Mouse (Mus musculus) spleen, adult 2 months (tissue): ENCODE data around the gene Klf13. TPM values are rescaled to one million over a fixed set of nuclear protein-coding genes. Genes with fewer than 3 reads are reported as not detected.

ENCODE experiments used
- DNase-seq, 2 experiments: peaks; one replicate each; pipeline versions ENCODE4 v3.0.0 to v3.0.0-alpha.2; 2012 to 2021; ENCODE audit warnings: low spot score in 2 of 2, low read depth in 1 of 2
- H3K27ac ChIP-seq: fragments of 200-500 bp; 2 replicates; pipeline ENCODE4 v1.5.1; 2012; ENCODE audit warnings: low read length, inconsistent platforms; ENCODE audit not compliant: insufficient read depth
- H3K27me3 ChIP-seq: fragments of 200-500 bp; 2 replicates; pipeline ENCODE4 v1.6.1; 2012; ENCODE audit warnings: mild to moderate bottlenecking, moderate library complexity, low read length, inconsistent platforms; ENCODE audit not compliant: control insufficient read depth, insufficient read depth
- H3K36me3 ChIP-seq: fragments of 200-500 bp; 2 replicates; pipeline ENCODE4 v1.6.1; 2012; ENCODE audit warnings: mild to moderate bottlenecking, low read length, inconsistent platforms; ENCODE audit not compliant: control insufficient read depth, insufficient read depth
- H3K4me1 ChIP-seq: fragments of 200-500 bp; 2 replicates; pipeline ENCODE4 v1.6.1; 2011; ENCODE audit warnings: inconsistent platforms; ENCODE audit not compliant: control insufficient read depth, insufficient read depth, insufficient read length
- H3K4me3 ChIP-seq: fragments of 200-500 bp; 2 replicates; pipeline ENCODE4 v1.5.1; 2011; ENCODE audit warnings: mild to moderate bottlenecking, inconsistent platforms; ENCODE audit not compliant: insufficient read depth, insufficient read length; ENCODE audit errors: extremely low read depth
- CTCF ChIP-seq: fragments of 200-500 bp; IDR thresholded peaks from 2 replicates; pipeline ENCODE4 v1.5.1; 2011; ENCODE audit warnings: mild to moderate bottlenecking, inconsistent platforms; ENCODE audit not compliant: insufficient read depth, insufficient read length, insufficient replicate concordance; ENCODE audit errors: extremely low read depth
- POLR2A ChIP-seq: fragments of 200-500 bp; IDR thresholded peaks from 2 replicates; pipeline ENCODE4 v1.6.1; 2011; ENCODE audit warnings: low read depth, low read length, inconsistent platforms
- WGBS: fragments of 180-500 bp; shearing (Covaris S2); methylation state at CpG from one replicate; pipeline ENCODE4 v1.1.7; 2018; 5-methylcytosine and 5-hydroxymethylcytosine counted together
- polyA plus RNA-seq: library from polyadenylated mRNA; depleted of rRNA; stranded (reverse); fragments of >200 nt; gene quantifications from 2 replicates; pipeline ENCODE4 v1.2.3, GENCODE M21; 2012

Klf13 gene
- polyA plus RNA-seq, 1 experiment, result 72.0 TPM

DNA sequence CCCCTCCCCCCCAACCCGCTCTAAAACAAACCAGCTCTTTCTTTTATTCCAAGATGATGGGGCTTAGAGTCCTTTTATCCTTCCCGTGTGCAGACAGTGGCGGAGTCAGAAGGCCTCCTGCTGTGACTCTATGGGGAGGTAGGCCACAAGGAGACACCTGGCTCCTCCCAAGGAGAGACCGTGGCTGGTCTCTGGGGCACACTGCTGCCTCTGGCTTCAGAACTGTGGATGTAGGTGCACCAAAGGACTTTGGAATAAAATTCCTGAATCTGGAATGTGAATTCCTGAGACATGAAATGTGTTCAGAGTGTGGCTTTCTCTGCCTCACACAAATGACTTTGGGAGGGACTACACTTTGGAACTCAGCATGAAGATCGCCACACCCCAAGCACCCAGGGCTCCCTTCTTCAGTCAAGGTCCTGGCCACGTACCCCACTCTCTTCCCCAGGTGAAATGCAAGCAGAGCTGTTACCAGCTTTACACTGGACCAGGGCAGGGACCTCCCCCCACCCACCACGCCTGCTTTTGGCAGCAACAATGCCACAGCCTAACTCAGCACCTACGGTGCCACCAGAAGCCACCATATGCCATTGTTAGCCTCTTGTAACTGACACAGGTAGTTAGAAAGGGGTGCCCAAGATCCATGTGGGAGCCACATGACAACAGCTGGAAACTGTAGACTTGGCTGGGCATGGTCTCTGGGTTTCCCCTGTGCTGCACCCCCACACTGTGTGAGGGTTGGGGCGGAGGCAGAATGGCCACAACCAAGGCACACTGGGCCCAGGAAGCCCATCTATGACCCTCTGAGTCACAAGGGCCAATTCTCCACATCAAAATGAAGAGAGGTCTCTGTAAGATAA, 49.4 kb downstream of the Klf13 start:
- H3K4me3 ChIP-seq, result no peak overlapping the region
- TF ChIP-seq CTCF, result no peak
- TF ChIP-seq POLR2A, result no peak
- 92% methylated on average over 9 of the region's 9 CpGs for WGBS
- H3K36me3 ChIP-seq, result peaks cover 28% of the 10 kb centered on the region
- H3K27me3 ChIP-seq, result no peaks in the 10 kb centered on the region
- peaks cover 7% of the 10 kb centered on the region for H3K4me1 ChIP-seq
- no peak for DNase-seq
- no peak overlapping the region for H3K27ac ChIP-seq

DNA sequence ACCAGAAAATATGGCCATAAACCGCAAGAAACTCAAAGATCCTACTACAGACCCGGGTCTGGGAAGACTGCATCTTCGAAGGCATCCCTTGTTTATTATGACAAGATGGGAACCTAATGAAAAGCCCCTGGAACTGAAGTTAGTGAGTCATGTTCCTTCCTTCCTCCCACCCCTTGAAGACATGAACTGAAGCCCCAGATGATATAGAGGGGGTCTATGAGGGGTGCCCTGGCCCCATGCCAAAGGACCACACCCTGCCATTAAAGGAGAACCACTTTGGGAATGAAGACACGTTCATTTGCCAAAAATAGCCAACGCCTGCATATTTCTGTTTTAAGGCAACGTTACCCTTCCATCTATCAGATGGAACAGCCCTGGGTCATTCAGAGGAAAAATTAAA, 50.0 kb downstream of the Klf13 start:
- peaks cover 28% of the 10 kb centered on the region for H3K36me3 ChIP-seq
- H3K27me3 ChIP-seq, result no peaks in the 10 kb centered on the region
- H3K4me3 ChIP-seq, result no peak overlapping the region
- WGBS, result 86% methylated on average over 6 of the region's 6 CpGs
- no peak for DNase-seq
- H3K4me1 ChIP-seq, result peaks cover 7% of the 10 kb centered on the region
- no peak overlapping the region for H3K27ac ChIP-seq
- TF ChIP-seq POLR2A, result no peak
- no peak for TF ChIP-seq CTCF

DNA sequence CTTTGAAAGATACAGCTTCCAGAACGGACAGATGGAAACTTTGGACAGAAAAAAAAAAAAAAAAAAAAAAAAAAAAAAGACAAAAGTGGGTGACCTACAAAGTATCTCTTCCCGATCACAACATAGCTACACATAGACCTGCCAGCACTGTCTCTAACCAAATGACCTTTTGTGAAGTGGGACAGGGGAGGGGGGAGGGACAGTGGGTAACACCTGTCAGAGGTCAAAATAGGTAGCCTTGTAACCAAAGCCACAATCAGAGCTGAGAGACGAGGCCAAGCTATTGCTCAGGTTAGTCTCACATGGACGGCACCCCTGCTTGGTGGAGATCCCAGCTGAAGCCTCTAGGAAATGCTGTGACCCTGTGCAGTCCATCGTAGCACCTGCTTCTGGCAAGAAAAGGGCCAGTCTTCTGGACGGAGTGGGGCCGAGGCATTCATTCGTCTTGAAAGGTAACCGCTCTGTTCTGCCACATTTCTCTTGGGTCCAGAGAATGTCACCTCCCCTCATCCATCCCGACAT, 51.1 kb downstream of the Klf13 start:
- H3K27ac ChIP-seq, result no peak overlapping the region
- no peak for DNase-seq
- H3K4me1 ChIP-seq, result peaks cover 5% of the 10 kb centered on the region
- H3K4me3 ChIP-seq, result no peak overlapping the region
- peaks cover 28% of the 10 kb centered on the region for H3K36me3 ChIP-seq
- no peaks in the 10 kb centered on the region for H3K27me3 ChIP-seq
- TF ChIP-seq CTCF (no peak), POLR2A (no peak)
- WGBS, result 86% methylated on average over 10 of the region's 10 CpGs

DNA sequence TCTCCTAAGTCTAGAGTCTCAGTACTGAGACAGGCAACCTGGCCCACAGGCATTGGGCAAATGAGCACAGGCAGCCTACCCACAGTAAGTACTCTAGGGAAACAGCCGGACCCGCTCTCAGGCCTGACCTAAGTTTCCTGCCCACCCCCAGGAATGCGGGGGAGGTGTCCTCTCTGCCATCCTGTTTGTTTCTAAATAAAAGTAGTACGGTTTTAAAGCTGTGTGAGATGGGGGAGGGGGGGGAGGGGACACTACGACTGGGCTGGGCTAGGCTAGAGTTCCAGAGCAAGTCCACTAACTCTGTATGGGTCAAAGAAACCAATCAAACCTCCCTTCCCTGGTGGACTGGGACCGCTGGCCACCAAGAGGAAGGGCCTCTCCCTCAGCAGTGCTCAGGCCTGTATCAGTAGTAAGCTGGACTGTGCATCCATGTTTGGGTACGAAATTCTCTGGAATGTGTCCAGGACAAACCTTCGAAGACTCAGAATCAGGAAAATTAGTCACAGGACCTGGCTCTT, 51.6 kb downstream of the Klf13 start:
- no peak for DNase-seq
- 49% methylated on average over 8 of the region's 8 CpGs for WGBS
- no peak for TF ChIP-seq CTCF
- TF ChIP-seq POLR2A, result no peak
- Histone ChIP-seq H3K27ac (peak overlapping the region; percentile 0; the same call in 1 of the 2 replicates), H3K4me1 (peaks cover 5% of the 10 kb centered on the region), H3K27me3 (no peaks in the 10 kb centered on the region), H3K36me3 (peaks cover 28% of the 10 kb centered on the region), H3K4me3 (no peak overlapping the region)

DNA sequence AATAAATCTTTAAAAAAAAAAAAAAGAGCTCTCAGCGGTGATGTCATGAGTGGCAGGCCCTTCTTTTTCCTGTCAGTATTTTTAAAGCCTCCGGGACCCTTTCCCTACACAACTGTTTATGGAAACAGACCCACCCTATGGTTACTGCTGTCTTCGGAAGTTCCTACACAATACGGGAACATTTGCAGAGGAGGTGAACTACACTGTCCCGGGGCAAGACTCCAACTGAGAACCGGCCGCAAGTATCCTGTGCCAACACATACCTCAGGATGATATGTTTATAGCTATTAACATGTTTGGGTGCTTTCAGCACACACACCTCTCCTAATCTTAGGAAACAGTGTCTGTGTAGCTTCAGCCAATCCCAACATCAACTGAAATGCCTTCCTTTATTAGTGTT, 53.7 kb downstream of the Klf13 start:
- H3K4me3 ChIP-seq, result no peak overlapping the region
- TF ChIP-seq CTCF, result no peak
- TF ChIP-seq POLR2A, result no peak
- H3K27me3 ChIP-seq, result no peaks in the 10 kb centered on the region
- H3K36me3 ChIP-seq, result peaks cover 13% of the 10 kb centered on the region
- no peak for DNase-seq
- 90% methylated on average over 7 of the region's 7 CpGs for WGBS
- H3K27ac ChIP-seq, result no peak overlapping the region
- peaks cover 3% of the 10 kb centered on the region; the same call in 1 of the 2 replicates for H3K4me1 ChIP-seq

DNA sequence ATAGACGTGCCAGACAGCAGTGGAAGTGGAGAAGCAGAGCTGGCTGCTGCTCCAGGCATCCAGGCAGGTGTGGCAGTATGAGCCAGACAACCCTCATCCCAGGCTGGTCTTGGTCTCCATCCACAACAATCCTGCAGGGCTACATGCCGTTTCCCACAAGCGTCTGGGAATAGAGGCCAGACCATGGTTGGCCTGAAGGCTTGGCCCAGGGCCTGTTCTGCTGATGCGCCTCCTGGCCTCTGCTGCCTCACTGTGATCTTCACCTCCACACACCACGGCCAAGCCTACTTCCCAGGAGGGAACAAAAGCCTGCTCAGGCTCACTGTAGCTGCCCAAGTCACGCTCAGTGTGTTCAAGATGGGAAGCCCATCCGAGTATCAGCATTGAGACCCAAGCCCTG, 56.0 kb downstream of the Klf13 start:
- Histone ChIP-seq H3K27ac (no peak overlapping the region), H3K27me3 (no peaks in the 10 kb centered on the region), H3K4me1 (0 out of 2 replicates have a peak, but pooled peaks cover 2% of the 10 kb centered on the region), H3K4me3 (no peak overlapping the region), H3K36me3 (peaks cover 2% of the 10 kb centered on the region; the same call in 1 of the 2 replicates)
- WGBS, result 93% methylated on average over 7 of the region's 7 CpGs
- no peak for DNase-seq
- no peak for TF ChIP-seq POLR2A
- TF ChIP-seq CTCF, result no peak

DNA sequence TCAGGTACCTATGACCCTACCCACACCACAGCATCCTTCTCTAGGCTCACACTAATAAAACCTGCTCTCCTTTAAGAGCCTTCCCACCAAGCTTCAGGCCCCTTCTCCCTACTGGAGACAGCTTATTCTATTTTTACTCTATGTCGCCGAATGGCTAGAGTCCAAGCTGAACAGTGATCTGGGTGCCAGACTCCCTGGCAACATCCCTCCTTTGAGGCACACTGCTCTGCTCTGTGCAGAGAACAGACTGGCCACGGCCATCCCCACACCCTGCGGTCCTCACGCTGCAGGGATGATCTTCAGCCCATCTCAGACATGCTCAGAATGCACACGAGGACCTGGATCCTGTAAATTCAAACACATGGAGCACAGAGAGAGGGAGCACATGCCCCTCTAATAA, 59.1 kb downstream of the Klf13 start:
- H3K4me3 ChIP-seq, result no peak overlapping the region
- H3K27ac ChIP-seq, result no peak overlapping the region
- no peaks in the 10 kb centered on the region for H3K27me3 ChIP-seq
- DNase-seq, result no peak
- WGBS, result 83% methylated on average over 6 of the region's 6 CpGs
- TF ChIP-seq POLR2A (no peak), CTCF (no peak)
- no peaks in the 10 kb centered on the region for H3K4me1 ChIP-seq
- H3K36me3 ChIP-seq, result no peaks in the 10 kb centered on the region
